Mouse (Mus musculus): ENCODE measurements around the gene Grin3a. TPM values are rescaled to one million over a fixed set of nuclear protein-coding genes. Genes with fewer than 3 reads are reported as not detected.

The Grin3a gene
- total RNA-seq (2021): 1 to 10 TPM; 1.1 to 1.2 TPM
- long read RNA-seq, experiment 1: 0 reads
- long read RNA-seq, experiment 2: 0 reads

GRCm38 (mm10) chr4:49845612-49845985, at the start of gene Grin3a:
Grin3a (minus strand) TSS chr4:49845744.
- DNase-seq: peak; percentile 46

- DNase-seq: peak; percentile 13
Observed at GRCm38 (mm10) chr4:49891835-49892301, 46.3 kb upstream of the Grin3a start.

DNA sequence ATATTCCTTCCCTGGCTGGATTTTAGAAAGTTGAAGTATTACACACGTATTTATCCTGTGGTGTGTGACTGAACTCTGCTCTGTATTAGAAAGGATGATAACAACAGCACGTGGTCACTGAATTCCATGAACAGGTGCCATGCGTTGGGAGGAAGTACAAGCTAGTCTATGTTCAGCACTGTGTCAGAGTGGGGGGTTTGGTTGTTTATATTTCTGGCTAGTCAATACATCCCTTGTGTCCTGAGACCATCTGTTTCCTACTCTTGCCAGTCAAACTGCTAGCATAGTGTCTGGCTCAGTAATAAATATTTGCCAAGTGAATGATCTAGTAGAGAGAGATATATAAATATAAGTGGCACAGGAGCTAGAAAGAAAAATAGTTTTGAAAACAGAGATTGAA, 31.5 kb upstream of the Grin3a start:
- no peak for DNase-seq

DNA sequence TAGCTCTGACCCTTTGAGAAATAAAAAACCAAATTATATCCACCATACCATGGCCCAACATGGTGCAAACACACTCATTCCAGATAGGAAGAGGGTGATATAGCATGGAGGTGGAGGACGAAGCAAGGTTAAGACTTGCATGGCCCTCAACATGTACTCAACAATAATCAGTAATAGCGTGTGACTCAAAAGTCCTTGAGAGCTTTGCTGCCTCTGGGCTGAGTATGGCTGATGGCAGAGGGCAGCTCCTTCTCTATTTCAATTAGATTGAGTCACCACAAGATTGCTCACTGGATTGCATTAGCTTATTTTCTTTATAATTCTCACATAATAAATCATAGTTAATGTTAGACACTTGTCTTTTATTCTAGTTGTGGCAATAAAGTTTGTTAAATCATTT, 15.1 kb upstream of the Grin3a start:
- no peak for DNase-seq

DNA sequence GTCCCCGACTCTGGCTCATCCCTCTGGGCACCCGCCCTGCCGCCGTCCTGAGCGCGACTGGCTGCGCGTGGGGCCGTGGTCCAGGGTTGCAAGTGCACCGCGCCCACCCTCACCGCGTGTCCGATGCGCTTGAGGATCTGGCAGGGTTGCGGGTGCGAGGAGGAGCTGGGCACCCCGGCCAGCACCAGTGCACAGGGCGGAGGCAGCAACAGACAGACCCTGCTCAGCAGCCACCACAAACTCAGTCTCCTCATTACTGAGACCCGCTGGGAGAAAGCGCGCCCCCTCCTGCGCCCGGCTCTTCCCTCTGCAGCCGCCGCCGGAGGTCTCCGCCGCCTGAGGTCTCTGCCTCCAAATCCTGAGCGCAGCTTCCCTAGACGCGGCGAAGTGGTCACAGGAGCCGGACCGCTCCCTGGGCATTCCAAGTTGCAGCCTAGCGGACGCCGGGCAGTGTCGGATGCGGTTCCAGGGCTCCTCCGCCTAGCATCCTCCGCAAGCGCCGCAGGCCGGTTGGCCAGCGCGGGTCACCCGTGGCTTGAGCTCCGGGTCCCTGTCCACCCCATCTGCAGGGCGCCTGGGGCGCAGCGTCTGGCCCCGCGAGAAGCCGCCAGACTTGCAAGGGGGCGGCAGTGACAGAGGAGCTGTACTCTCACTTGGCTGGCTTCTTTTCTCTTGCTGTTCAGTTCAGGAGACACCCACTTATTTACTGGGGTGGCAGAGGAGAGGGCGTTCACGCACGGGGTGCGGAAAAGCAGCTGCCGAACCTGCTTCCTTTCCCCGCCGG, 524 bp downstream of the Grin3a start:
- peak; percentile 13 for DNase-seq

- no peak for DNase-seq
Observed at GRCm38 (mm10) chr4:49844274-49844827, 1.2 kb downstream of the Grin3a start.

GRCm38 (mm10) chr4:49843787-49844186, 1.8 kb downstream of the Grin3a start:
- no peak for DNase-seq

DNA sequence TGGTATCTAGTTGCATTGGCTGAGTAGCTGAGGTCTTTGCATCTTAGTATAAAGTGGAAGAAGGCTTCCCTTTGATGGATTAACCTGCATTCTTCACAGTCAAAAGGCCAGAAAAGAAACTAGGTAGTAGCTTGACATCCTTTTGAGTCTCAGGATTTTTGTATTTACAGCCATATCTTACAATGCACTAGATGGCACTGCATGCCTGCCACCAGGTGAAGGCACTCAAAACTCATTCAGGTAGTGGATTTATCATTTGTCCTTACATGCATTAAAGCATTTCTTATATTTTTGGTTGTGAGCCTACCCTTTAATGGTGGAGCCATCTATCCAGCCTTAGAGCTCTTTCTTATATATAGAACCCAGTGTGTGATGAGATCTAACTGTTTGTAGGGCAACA, 13.5 kb downstream of the Grin3a start:
- DNase-seq: no peak

DNA sequence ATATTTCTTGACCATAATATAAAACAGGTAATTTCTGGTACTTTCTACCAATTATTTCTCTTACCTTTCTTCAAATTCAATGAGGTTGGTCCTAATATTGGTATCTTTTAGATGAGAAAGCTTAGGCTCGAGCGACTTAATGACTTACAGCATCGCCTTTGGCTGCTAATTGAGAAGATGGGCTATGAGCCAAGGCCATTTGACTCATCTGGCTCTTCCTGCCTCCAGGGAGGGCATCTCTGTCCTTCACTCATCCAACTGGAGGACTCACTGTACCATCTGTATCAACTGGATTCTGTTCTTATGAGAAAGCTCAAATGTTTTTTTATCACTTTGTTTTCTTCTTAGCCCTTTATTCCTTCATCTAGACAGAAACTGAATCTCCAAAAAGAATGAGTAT, 31.7 kb downstream of the Grin3a start:
- no peak for DNase-seq

- DNase-seq: no peak
Observed at GRCm38 (mm10) chr4:49806791-49807190, 38.8 kb downstream of the Grin3a start.

DNA sequence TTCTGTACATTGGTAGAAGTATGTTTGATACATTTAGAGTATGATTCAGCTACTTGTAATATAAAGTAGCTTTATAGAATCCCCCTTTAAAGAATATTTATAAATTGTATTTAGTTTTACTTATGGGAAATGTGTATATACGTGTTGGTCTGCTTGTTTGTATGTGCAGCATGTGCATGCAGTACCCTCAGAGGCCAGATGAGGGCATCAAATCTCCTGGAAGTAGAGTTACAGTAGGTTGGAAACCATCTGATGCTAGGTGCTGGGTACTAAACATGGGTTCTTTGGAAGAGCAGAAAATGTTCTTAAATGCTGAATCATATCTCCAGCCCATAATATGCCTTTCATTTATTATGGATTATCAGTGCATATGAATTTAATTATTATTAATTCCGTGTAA, 46.2 kb downstream of the Grin3a start:
- no peak for DNase-seq

GRCm38 (mm10) chr4:49788971-49789370, 56.6 kb downstream of the Grin3a start:
- DNase-seq: no peak

GRCm38 (mm10) chr4:49742847-49743246, 102.7 kb downstream of the Grin3a start:
- no peak for DNase-seq

DNA sequence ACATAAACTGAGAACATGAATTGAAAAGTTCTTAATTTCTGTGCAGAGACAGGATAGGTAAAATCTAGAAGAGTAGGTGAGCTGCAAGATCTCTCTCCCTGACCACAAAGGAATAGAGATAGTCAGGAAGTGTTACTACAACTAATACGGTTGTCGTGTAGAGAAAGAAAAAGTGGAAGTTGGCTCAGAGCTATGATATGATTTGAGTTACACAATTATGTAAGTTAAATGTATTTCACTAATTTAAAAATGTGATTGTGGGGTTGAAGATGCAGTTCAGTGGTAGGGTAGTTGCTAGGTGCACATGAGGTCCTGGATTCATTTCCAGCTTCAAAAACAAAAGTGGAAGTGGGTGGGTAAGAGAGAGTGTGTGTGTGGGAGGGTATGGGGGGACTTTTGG, 103.6 kb downstream of the Grin3a start:
- no peak for DNase-seq

DNA sequence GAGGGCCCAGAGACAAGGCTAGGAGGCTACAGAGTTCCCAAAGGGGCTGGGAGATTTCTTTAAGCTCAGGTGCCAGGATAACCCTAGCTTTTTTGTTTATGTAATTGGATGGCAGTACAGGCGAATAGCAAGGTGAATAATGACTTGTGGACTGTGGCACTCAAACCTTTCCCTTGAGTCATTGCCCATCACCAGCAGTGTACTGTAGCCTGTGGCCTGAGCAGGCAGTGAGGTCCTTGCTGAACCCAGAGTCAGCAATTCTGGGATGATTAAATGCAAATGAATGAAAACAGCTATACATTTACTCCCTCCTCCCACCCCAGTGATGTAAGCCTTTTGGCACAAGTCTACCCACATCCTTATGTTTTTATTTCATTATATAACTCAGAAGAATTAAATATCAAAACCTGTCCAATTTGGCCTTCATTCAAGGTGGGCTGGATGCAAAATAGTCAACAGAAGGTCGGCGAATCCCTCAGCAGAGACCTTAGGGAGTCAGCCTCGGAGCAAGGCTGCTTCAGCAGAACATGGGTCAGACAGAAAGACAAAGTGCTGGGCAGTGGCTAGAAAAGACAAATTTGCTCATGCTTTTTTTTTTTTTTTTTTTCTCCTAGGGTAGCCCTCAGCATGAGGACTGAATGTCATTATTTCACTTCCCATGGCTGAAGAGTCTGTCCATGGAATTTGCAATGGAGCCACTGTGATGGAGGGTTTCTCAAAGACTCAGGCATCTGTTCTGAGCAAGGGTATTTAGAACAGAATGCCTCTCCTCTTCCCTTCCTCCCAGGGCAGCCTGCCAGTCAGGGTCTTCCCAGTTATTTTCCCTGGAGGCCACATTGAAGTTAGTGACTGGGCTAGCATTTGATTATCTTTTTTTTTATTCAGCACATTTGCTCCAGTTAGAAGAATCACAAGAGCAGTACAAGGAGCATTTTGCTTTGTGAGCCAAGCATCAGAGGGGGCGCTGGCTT, 104.5 kb downstream of the Grin3a start:
- DNase-seq: no peak

GRCm38 (mm10) chr4:49739561-49739960, 106.0 kb downstream of the Grin3a start:
- no peak for DNase-seq

GRCm38 (mm10) chr4:49729326-49729725, 116.2 kb downstream of the Grin3a start:
- DNase-seq: no peak

DNA sequence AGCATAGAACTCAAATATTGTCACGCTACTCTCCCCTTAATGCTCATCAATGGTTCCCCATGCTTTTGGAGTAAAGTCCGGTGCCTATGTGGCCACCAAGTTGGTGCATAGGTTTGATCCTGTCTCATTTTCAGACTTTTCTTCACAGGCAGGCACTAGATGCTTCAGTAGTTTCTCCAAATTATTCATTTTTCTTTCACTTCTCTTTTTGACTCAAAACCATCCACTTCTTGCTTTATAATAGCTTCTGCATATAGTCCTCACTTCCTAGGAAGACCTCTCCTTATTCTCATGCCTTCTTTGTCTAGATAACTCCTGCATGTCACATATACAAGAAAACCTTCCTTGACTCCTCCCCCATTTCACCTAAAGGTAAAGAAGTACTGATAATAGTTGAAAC, 121.6 kb downstream of the Grin3a start:
- DNase-seq: no peak

DNA sequence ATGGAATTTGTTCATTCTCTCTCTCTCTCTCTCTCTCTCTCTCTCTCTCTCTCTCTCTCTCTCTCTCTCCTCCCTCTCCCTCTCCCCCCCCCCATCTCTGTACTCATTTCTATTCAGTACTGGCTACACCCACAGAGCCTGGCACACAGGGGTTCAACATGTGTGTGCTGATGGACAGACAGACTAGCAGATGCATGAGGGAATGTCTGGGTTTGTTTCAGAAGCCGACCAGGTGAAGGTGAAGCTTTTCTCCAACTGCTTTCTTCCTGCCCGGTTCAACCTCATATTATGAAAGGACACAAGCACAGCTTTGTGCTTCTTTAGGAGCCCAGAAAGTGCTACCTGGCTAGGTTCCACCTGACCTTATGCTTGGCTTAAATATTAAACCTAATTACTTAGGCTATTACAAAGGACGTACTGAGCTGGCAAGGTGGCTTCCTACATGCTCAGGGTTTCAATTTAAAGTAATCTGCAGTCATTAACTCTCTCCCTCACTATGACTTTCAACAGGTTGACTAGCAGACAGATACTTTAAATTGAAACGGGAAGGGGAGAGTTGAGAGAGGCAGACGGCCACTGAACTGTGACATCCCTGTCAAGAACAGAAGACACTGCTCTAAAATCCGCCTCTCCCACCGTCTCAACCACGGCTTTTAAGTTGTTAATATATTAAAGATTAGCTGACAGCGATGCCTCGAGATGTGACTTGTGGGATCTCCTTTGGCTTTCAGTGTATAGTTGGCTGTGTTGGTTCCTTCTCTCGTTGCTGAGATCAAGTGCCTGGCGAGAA, 153.9 kb downstream of the Grin3a start:
- DNase-seq: no peak

DNA sequence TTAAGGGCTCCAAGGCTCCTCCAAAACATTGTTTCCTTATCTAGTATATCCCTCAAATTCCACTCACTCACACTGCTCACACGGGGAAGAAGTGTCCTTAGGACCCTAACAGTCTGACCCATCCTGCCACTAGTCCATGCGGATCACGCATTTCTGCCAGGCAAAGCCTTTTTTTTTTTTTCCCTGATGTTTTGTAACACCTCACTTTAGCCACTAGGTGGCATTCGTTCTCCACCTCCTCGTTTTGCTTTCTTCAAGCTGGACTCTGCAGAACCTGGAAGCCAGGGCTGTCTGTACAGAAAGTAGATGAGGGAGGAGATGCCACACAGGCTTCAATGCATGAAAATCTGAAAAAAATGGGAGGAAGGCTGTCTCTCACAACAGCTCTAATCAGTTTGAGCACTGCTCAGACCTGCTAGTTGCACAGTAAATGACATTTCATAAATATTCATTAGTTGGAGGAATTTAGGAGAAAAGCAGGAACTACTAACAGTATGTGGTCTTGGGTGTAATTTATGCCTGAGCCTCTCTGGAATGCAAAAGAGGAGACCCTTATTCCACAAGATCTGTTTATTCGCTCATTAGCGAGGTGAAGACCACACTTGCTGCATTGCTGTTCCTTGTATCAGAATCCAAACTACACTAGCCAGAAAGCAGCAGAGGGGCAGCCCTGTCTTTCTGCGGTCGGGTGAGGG, 156.8 kb downstream of the Grin3a start:
- DNase-seq: peak; percentile 11

DNA sequence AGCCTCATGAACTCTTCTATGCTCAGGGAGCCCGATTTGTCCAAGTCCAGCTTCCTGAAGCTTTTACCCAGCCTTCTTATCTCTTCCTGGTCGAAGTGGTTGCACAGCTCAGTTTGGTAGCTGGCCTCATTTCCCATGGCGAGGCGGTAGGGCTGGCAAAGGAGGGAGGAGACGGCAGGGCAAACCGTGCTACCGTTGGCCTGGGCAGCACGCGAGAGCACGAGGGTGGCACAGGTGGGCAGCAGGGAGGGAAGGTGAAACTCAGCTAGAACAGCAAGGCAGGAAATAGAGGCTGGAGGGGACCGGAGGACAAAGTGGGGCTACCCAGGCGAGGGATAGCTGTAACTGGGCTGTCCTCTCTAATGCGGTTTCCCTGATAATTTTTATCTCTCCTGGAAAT, 163.7 kb downstream of the Grin3a start, which contains the start of gene Ppp3r2:
Gene Ppp3r2 (minus strand): TSS at position 213 of the 400 bp plus-strand sequence.
- DNase-seq: no peak
